Mouse (Mus musculus): ENCODE measurements around the gene Fscn1. TPM values are rescaled to one million over a fixed set of nuclear protein-coding genes. Genes with fewer than 3 reads are reported as not detected.

Gene Fscn1
- polyA plus RNA-seq, 1 experiment from 2014 or later: 175 TPM

DNA sequence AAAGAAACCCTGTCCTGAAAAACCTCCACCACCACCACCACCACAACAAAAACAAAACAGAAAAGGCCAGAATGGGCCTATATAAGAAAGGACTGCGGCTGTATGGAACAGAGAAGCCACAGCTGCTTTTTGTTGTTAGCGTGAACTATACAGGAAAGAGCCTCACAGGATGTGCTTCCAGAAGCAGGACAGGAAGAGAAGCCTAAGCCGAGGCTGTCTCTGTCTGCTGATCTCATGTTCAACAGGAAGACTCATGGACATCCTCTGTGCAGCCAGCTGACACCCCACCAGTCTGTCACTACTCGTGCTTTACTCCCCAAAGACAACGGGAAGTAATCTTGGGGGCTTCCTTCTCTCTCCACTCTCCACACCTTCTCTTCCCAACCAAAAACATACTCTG is 57.3 kb downstream of the Fscn1 start:
- ATAC-seq (replicated peaks; ENCODE audit: low FRiP score, low read depth) (no peak), DNase-seq (ENCODE audit: low spot score) (peak; percentile 57)
- Histone ChIP-seq H3K36me3 (ENCODE audit: insufficient read depth, low read length) (peaks cover 41% of the 10 kb centered on the region), H3K9ac (ENCODE audit: low read depth, low read length) (no peak overlapping the region), H3K27me3 (ENCODE audit: insufficient read depth, low read length) (no peaks in the 10 kb centered on the region), H3K4me1 (replicated peaks; ENCODE audit: insufficient read depth, low read length) (no peaks in the 10 kb centered on the region), H3K9me3 (replicated peaks; ENCODE audit: low read length) (no peaks in the 10 kb centered on the region), H3K4me3 (replicated peaks; ENCODE audit: low read depth, low read length) (no peak overlapping the region), H3K4me2 (ENCODE audit: low read length) (no peak overlapping the region), H3K27ac (peak overlapping the region; percentile 72)
- TF ChIP-seq CTCF (IDR thresholded peaks at IDR 0.05; ENCODE audit: low read depth): no peak
- 61% methylated on average over 5 of the region's 5 CpGs for WGBS

Other genes with a start within 250 kb of the Fscn1 start
- gene Tnrc18, start 142.7 kb upstream of the Fscn1 start, polyA plus RNA-seq (2015; fragmentation: Nextera tagmentation; extraction: Ambion mirVana): 16.3 and 18.4 TPM in 2 replicates
- gene Fbxl18, start 64.9 kb upstream of the Fscn1 start, polyA plus RNA-seq (2015; fragmentation: Nextera tagmentation; extraction: Ambion mirVana): 9.6 and 9.9 TPM in 2 replicates
- 14,836 and 15,514 TPM in 2 replicates for gene Actb, start 53.6 kb upstream of the Fscn1 start, polyA plus RNA-seq (2015; fragmentation: Nextera tagmentation; extraction: Ambion mirVana)
- gene Rnf216, start 152.7 kb downstream of the Fscn1 start, polyA plus RNA-seq (2015; fragmentation: Nextera tagmentation; extraction: Ambion mirVana): 29.9 and 30.2 TPM in 2 replicates
- gene Olfr718-ps1, start 187.2 kb downstream of the Fscn1 start, polyA plus RNA-seq (2015; fragmentation: Nextera tagmentation; extraction: Ambion mirVana): not detected in 2 replicates
- 6.6 and 7.8 TPM in 2 replicates for gene Rbak, start 220.4 kb downstream of the Fscn1 start, polyA plus RNA-seq (2015; fragmentation: Nextera tagmentation; extraction: Ambion mirVana)
- gene Spdye4b, start 220.7 kb downstream of the Fscn1 start, polyA plus RNA-seq (2015; fragmentation: Nextera tagmentation; extraction: Ambion mirVana): not detected in 2 replicates

Measured in kidney, postnatal 0 days (tissue).